Mouse (Mus musculus) B cell, adult (primary cell): ENCODE data around the gene Ankrd33. TPM values are rescaled to one million over a fixed set of nuclear protein-coding genes. Genes with fewer than 3 reads are reported as not detected.

Experiments
- total RNA-seq: library from RNA; stranded (reverse); gene quantifications from 4 replicates; pipeline ENCODE4 v1.2.4, GENCODE M21; 2023; ENCODE audit not compliant: inconsistent age

Ankrd33 gene
- not detected in 4 replicates for total RNA-seq

GRCm38 (mm10) chr15:101115511-101116110 lies at the start of gene Ankrd33:
Ankrd33 (plus strand) TSS chr15:101115755.

GRCm38 (mm10) chr15:101077813-101078730 lies 37.5 kb upstream of the Ankrd33 start, which contains the start of gene Fignl2:
Fignl2 (minus strand) TSS chr15:101078567.

GRCm38 (mm10) chr15:101128181-101129089 lies 12.9 kb downstream of the Ankrd33 start, which contains the start of gene Acvrl1:
Acvrl1 (plus strand) TSS chr15:101128522.

Other genes starting within 250 kb of the Ankrd33 start
- gene Scn8a, start 245.9 kb upstream of the Ankrd33 start, total RNA-seq, result 1.5 to 2.5 TPM (median 2.0 TPM) in 4 replicates
- gene Gm47841, start 68.4 kb upstream of the Ankrd33 start, total RNA-seq, result not detected in 4 replicates
- not detected in 4 replicates for gene Fignl2, start 37.2 kb upstream of the Ankrd33 start, total RNA-seq
- 0.80 to 3.4 TPM (median 1.0 TPM) in 4 replicates for gene Acvrl1, start 12.8 kb downstream of the Ankrd33 start, total RNA-seq
- gene Acvr1b, start 58.3 kb downstream of the Ankrd33 start, total RNA-seq, result 22.4 to 28.0 TPM (median 23.8 TPM) in 4 replicates
- gene Grasp, start 108.4 kb downstream of the Ankrd33 start, total RNA-seq, result 27.0 to 35.5 TPM (median 34.3 TPM) in 4 replicates
- 493 to 528 TPM (median 512 TPM) in 4 replicates for gene Nr4a1, start 138.5 kb downstream of the Ankrd33 start, total RNA-seq
- 56.5 to 76.2 TPM (median 66.4 TPM) in 4 replicates for gene Atg101, start 168.5 kb downstream of the Ankrd33 start, total RNA-seq
- 0.96 to 2.2 TPM (median 2.0 TPM) in 4 replicates for gene 6030408B16Rik, start 177.5 kb downstream of the Ankrd33 start, total RNA-seq